Mouse (Mus musculus) small intestine, adult 2 months (tissue): ENCODE measurements around the gene Wnt10b. TPM values are rescaled to one million over a fixed set of nuclear protein-coding genes. Genes with fewer than 3 reads are reported as not detected.

Source experiments
- H3K27ac ChIP-seq: fragments of 200-500 bp; 2 replicates; pipeline ENCODE4 v1.5.1; 2012; ENCODE audit warnings: low read depth, low read length, control low read depth, inconsistent platforms; ENCODE audit not compliant: insufficient read depth
- H3K27me3 ChIP-seq: fragments of 200-500 bp; 2 replicates; pipeline ENCODE4 v1.6.1; 2012; ENCODE audit warnings: mild to moderate bottlenecking, moderate library complexity, low read length, inconsistent platforms; ENCODE audit not compliant: control insufficient read depth, insufficient read depth
- H3K36me3 ChIP-seq: fragments of 200-500 bp; 2 replicates; pipeline ENCODE4 v1.6.1; 2012; ENCODE audit warnings: mild to moderate bottlenecking, low read length, control low read depth, inconsistent platforms; ENCODE audit not compliant: control insufficient read depth, insufficient read depth
- H3K4me1 ChIP-seq: fragments of 200-500 bp; 2 replicates; pipeline ENCODE4 v1.6.1; 2012; ENCODE audit warnings: low read length, inconsistent platforms, mixed read lengths; ENCODE audit not compliant: control insufficient read depth, insufficient read depth, insufficient read length
- H3K4me3 ChIP-seq: fragments of 200-500 bp; 2 replicates; pipeline ENCODE4 v1.5.1; 2012; ENCODE audit warnings: low read depth, mild to moderate bottlenecking, control low read depth, inconsistent platforms, low read length, moderate library complexity
- CTCF ChIP-seq: fragments of 200-500 bp; IDR thresholded peaks from 2 replicates; pipeline ENCODE4 v1.5.1; 2012; ENCODE audit warnings: low read depth, mild to moderate bottlenecking, control low read depth, inconsistent platforms, low read length, moderate library complexity, mixed read lengths; ENCODE audit not compliant: insufficient replicate concordance, insufficient read length; ENCODE audit errors: extremely low read depth
- POLR2A ChIP-seq: fragments of 200-500 bp; IDR thresholded peaks from 2 replicates; pipeline ENCODE4 v1.6.1; 2012; ENCODE audit warnings: low read depth, mild to moderate bottlenecking, control low read depth, inconsistent platforms, low read length, moderate library complexity
- WGBS: fragments of 180-500 bp; shearing (Covaris S2); methylation state at CpG from one replicate; pipeline ENCODE4 v1.1.7; 2018; 5-methylcytosine and 5-hydroxymethylcytosine counted together
- polyA plus RNA-seq: library from polyadenylated mRNA; depleted of rRNA; stranded (reverse); fragments of >200 nt; gene quantifications from 2 replicates; pipeline ENCODE4 v1.2.3, GENCODE M21; 2012

Wnt10b gene
- polyA plus RNA-seq, 1 experiment, result 0.18 TPM

- Histone ChIP-seq H3K27me3 (peaks cover 44% of the 10 kb centered on the region), H3K36me3 (no peaks in the 10 kb centered on the region), H3K4me3 (no peak overlapping the region), H3K27ac (no peak overlapping the region), H3K4me1 (peaks cover 8% of the 10 kb centered on the region)
- no peak for TF ChIP-seq CTCF
- no peak for TF ChIP-seq POLR2A
- WGBS, result 4% methylated on average over 25 of the region's 25 CpGs
Observed at GRCm38 (mm10) chr15:98778191-98778770, 331 bp upstream of the Wnt10b start.

GRCm38 (mm10) chr15:98777005-98777616 lies 839 bp downstream of the Wnt10b start:
- Histone ChIP-seq H3K4me1 (peaks cover 16% of the 10 kb centered on the region), H3K4me3 (no peak overlapping the region), H3K27ac (no peak overlapping the region), H3K27me3 (peaks cover 44% of the 10 kb centered on the region), H3K36me3 (no peaks in the 10 kb centered on the region)
- 10% methylated on average over 19 of the region's 19 CpGs for whole genome bisulfite sequencing
- no peak for TF ChIP-seq POLR2A
- no peak for TF ChIP-seq CTCF

- Histone ChIP-seq H3K27me3 (peaks cover 44% of the 10 kb centered on the region), H3K4me1 (peaks cover 16% of the 10 kb centered on the region), H3K4me3 (peak overlapping the region; percentile 34), H3K36me3 (no peaks in the 10 kb centered on the region), H3K27ac (no peak overlapping the region)
- 4% methylated on average over 62 of the region's 62 CpGs for WGBS
- TF ChIP-seq CTCF (no peak), POLR2A (no peak)
Observed at GRCm38 (mm10) chr15:98776280-98777004, 1.5 kb downstream of the Wnt10b start.

GRCm38 (mm10) chr15:98775533-98775932 lies 2.4 kb downstream of the Wnt10b start:
- peaks cover 43% of the 10 kb centered on the region for H3K27me3 ChIP-seq

GRCm38 (mm10) chr15:98774096-98774495 lies 3.9 kb downstream of the Wnt10b start:
- peaks cover 16% of the 10 kb centered on the region for H3K4me1 ChIP-seq
- peaks cover 33% of the 10 kb centered on the region for H3K27me3 ChIP-seq
- no peak overlapping the region for H3K27ac ChIP-seq
- WGBS, result 83% methylated on average over 15 of the region's 15 CpGs
- no peaks in the 10 kb centered on the region for H3K36me3 ChIP-seq
- no peak overlapping the region for H3K4me3 ChIP-seq
- TF ChIP-seq CTCF (no peak), POLR2A (no peak)

More at GRCm38 (mm10) chr15:98775533-98775932, 2.4 kb downstream of the Wnt10b start:
- TF ChIP-seq POLR2A, result no peak
- no peak for TF ChIP-seq CTCF
- Histone ChIP-seq H3K4me1 (peaks cover 16% of the 10 kb centered on the region), H3K27ac (no peak overlapping the region), H3K4me3 (no peak overlapping the region), H3K36me3 (no peaks in the 10 kb centered on the region)
- WGBS, result 25% methylated on average over 5 of the region's 5 CpGs

- Histone ChIP-seq H3K27ac (no peak overlapping the region), H3K4me3 (peak overlapping the region; percentile 58), H3K36me3 (no peaks in the 10 kb centered on the region), H3K4me1 (peaks cover 13% of the 10 kb centered on the region), H3K27me3 (peaks cover 19% of the 10 kb centered on the region)
- WGBS, result 3% methylated on average over 36 of the region's 36 CpGs
- no peak for TF ChIP-seq POLR2A
- no peak for TF ChIP-seq CTCF
Observed at GRCm38 (mm10) chr15:98772511-98773211, 5.3 kb downstream of the Wnt10b start.
